In genomic region chr2:86175422-86175821, GRCm38 (mm10) we compare ENCODE assay signal across 31 mouse cellular contexts. TPM values are rescaled to one million over a fixed set of nuclear protein-coding genes. Genes with fewer than 3 reads are reported as not detected.
"Had no signal": no experiment of that assay in that cellular context is flagged by ENCODE, and none has a peak within 500 bp of the region (broad histone marks: within the 10 kb centered on the region; RNA-seq: fewer than 3 reads in every experiment).

No protein-coding gene starts in this region.

RNA-seq across cellular contexts. Expression of gene Olfr1044, which starts 2.2 kb away (rescaled TPM):
- total RNA-seq: gastrocnemius, adult 2 months; gastrocnemius, postnatal 10 days; gastrocnemius, postnatal 25 days; gastrocnemius, postnatal 4 days; heart, adult 2 months; heart, postnatal 14 days; heart, postnatal 36 days; layer of hippocampus, adult 2 months; layer of hippocampus, postnatal 10 days; layer of hippocampus, postnatal 25 days; left cerebral cortex, adult 2 months; left cerebral cortex, postnatal 14 days; left cerebral cortex, postnatal 36 days had no signal
- polyA plus RNA-seq: heart, adult 2 months; heart, embryonic 11.5 days; heart, embryonic 13.5 days; heart, embryonic 15.5 days; heart, postnatal 0 days; hindbrain, embryonic 10.5 days; hindbrain, embryonic 12.5 days; hindbrain, embryonic 14.5 days; hindbrain, embryonic 16.5 days; inflammation-experienced regulatory T-cells, adult 6 months; intestine, embryonic 15.5 days; intestine, postnatal 0 days; kidney, embryonic 14.5 days; kidney, embryonic 16.5 days; limb, embryonic 10.5 days; limb, embryonic 12.5 days; limb, embryonic 14.5 days; liver, embryonic 11.5 days; liver, embryonic 13.5 days had no signal

RNA-seq across cellular contexts. Expression of gene Olfr1043, which starts 8.1 kb away (rescaled TPM):
- total RNA-seq: gastrocnemius, adult 2 months; gastrocnemius, postnatal 10 days; gastrocnemius, postnatal 25 days; gastrocnemius, postnatal 4 days; heart, adult 2 months; heart, postnatal 14 days; heart, postnatal 36 days; layer of hippocampus, adult 2 months; layer of hippocampus, postnatal 10 days; layer of hippocampus, postnatal 25 days; left cerebral cortex, adult 2 months; left cerebral cortex, postnatal 14 days; left cerebral cortex, postnatal 36 days had no signal
- polyA plus RNA-seq: heart, adult 2 months; heart, embryonic 11.5 days; heart, embryonic 13.5 days; heart, embryonic 15.5 days; heart, postnatal 0 days; hindbrain, embryonic 10.5 days; hindbrain, embryonic 12.5 days; hindbrain, embryonic 14.5 days; hindbrain, embryonic 16.5 days; inflammation-experienced regulatory T-cells, adult 6 months; intestine, embryonic 15.5 days; intestine, postnatal 0 days; kidney, embryonic 14.5 days; kidney, embryonic 16.5 days; limb, embryonic 10.5 days; limb, embryonic 12.5 days; limb, embryonic 14.5 days; liver, embryonic 11.5 days; liver, embryonic 13.5 days had no signal

RNA-seq across cellular contexts. Expression of gene Olfr52, which starts 10.1 kb away (rescaled TPM):
- total RNA-seq: gastrocnemius, adult 2 months; gastrocnemius, postnatal 10 days; gastrocnemius, postnatal 25 days; gastrocnemius, postnatal 4 days; heart, adult 2 months; heart, postnatal 14 days; heart, postnatal 36 days; layer of hippocampus, adult 2 months; layer of hippocampus, postnatal 10 days; layer of hippocampus, postnatal 25 days; left cerebral cortex, adult 2 months; left cerebral cortex, postnatal 14 days; left cerebral cortex, postnatal 36 days had no signal
- polyA plus RNA-seq: heart, adult 2 months; heart, embryonic 11.5 days; heart, embryonic 13.5 days; heart, embryonic 15.5 days; heart, postnatal 0 days; hindbrain, embryonic 10.5 days; hindbrain, embryonic 12.5 days; hindbrain, embryonic 14.5 days; hindbrain, embryonic 16.5 days; inflammation-experienced regulatory T-cells, adult 6 months; intestine, embryonic 15.5 days; intestine, postnatal 0 days; kidney, embryonic 14.5 days; kidney, embryonic 16.5 days; limb, embryonic 10.5 days; limb, embryonic 12.5 days; limb, embryonic 14.5 days; liver, embryonic 11.5 days; liver, embryonic 13.5 days had no signal

RNA-seq across cellular contexts. Expression of gene Olfr1042, which starts 13.8 kb away (rescaled TPM):
- total RNA-seq: gastrocnemius, adult 2 months; gastrocnemius, postnatal 10 days; gastrocnemius, postnatal 25 days; gastrocnemius, postnatal 4 days; heart, adult 2 months; heart, postnatal 14 days; heart, postnatal 36 days; layer of hippocampus, adult 2 months; layer of hippocampus, postnatal 10 days; layer of hippocampus, postnatal 25 days; left cerebral cortex, adult 2 months; left cerebral cortex, postnatal 14 days; left cerebral cortex, postnatal 36 days had no signal
- polyA plus RNA-seq: heart, adult 2 months; heart, embryonic 11.5 days; heart, embryonic 13.5 days; heart, embryonic 15.5 days; heart, postnatal 0 days; hindbrain, embryonic 10.5 days; hindbrain, embryonic 12.5 days; hindbrain, embryonic 14.5 days; hindbrain, embryonic 16.5 days; inflammation-experienced regulatory T-cells, adult 6 months; intestine, embryonic 15.5 days; intestine, postnatal 0 days; kidney, embryonic 14.5 days; kidney, embryonic 16.5 days; limb, embryonic 10.5 days; limb, embryonic 12.5 days; limb, embryonic 14.5 days; liver, embryonic 11.5 days; liver, embryonic 13.5 days had no signal

RNA-seq across cellular contexts. Expression of gene Olfr1045, which starts 27.4 kb away (rescaled TPM):
- total RNA-seq: gastrocnemius, adult 2 months; gastrocnemius, postnatal 10 days; gastrocnemius, postnatal 25 days; gastrocnemius, postnatal 4 days; heart, adult 2 months; heart, postnatal 14 days; heart, postnatal 36 days; layer of hippocampus, adult 2 months; layer of hippocampus, postnatal 10 days; layer of hippocampus, postnatal 25 days; left cerebral cortex, adult 2 months; left cerebral cortex, postnatal 14 days; left cerebral cortex, postnatal 36 days had no signal
- polyA plus RNA-seq: heart, adult 2 months; heart, embryonic 11.5 days; heart, embryonic 13.5 days; heart, embryonic 15.5 days; heart, postnatal 0 days; hindbrain, embryonic 10.5 days; hindbrain, embryonic 12.5 days; hindbrain, embryonic 14.5 days; hindbrain, embryonic 16.5 days; inflammation-experienced regulatory T-cells, adult 6 months; intestine, embryonic 15.5 days; intestine, postnatal 0 days; kidney, embryonic 14.5 days; kidney, embryonic 16.5 days; limb, embryonic 10.5 days; limb, embryonic 12.5 days; limb, embryonic 14.5 days; liver, embryonic 11.5 days; liver, embryonic 13.5 days had no signal
